Mouse (Mus musculus) lung, adult 2 months (tissue): Measurements from ENCODE around the gene Asb6. TPM values are rescaled to one million over a fixed set of nuclear protein-coding genes. Genes with fewer than 3 reads are reported as not detected.
A peak's percentile ranks its signal among the peaks of the same experiment; 100 is the strongest.

ENCODE experiments used
- DNase-seq: peaks from one replicate; pipeline ENCODE4 v3.0.0; 2022
- H3K4me1 ChIP-seq: fragments of 200-500 bp; 2 replicates; pipeline ENCODE4 v1.6.1; 2011; ENCODE audit warnings: low read length; ENCODE audit not compliant: control insufficient read depth, insufficient read depth
- H3K4me3 ChIP-seq: fragments of 200-500 bp; replicated peaks from 2 replicates; pipeline ENCODE3; 2011; ENCODE audit warnings: low read depth, mild to moderate bottlenecking, control low read depth, low read length; ENCODE audit errors: extremely low read depth
- CTCF ChIP-seq: fragments of 200-500 bp; IDR thresholded peaks from 2 replicates; pipeline ENCODE4 v1.5.1; 2011; ENCODE audit warnings: mild to moderate bottlenecking, low read length, control low read depth; ENCODE audit not compliant: insufficient read depth
- POLR2A ChIP-seq: fragments of 200-500 bp; IDR thresholded peaks from 2 replicates; pipeline ENCODE4 v1.6.1; 2011; ENCODE audit warnings: low read depth, mild to moderate bottlenecking, control low read depth, low read length, borderline replicate concordance; ENCODE audit errors: extremely low read depth
- WGBS: fragments of 180-500 bp; shearing (Covaris S2); methylation state at CpG from one replicate; pipeline ENCODE4 v1.1.7; 2018; 5-methylcytosine and 5-hydroxymethylcytosine counted together
- polyA plus RNA-seq: library from polyadenylated mRNA; depleted of rRNA; stranded (reverse); fragments of >200 nt; gene quantifications from 2 replicates; pipeline ENCODE4 v1.2.3, GENCODE M21; 2012; rRNA removed

Gene Asb6
- polyA plus RNA-seq, 1 experiment, result 42.0 TPM

GRCm38 (mm10) chr2:30784078-30784994 is 45.8 kb downstream of the Asb6 start:
- H3K4me1 ChIP-seq, result peaks cover 6% of the 10 kb centered on the region
- H3K4me3 ChIP-seq, result peak overlapping the region; percentile 34
- TF ChIP-seq CTCF, result 0 out of 2 replicates have a peak, but pooled peaks have one; percentile 15
- peak; percentile 54; the same call in 1 of the 2 replicates for TF ChIP-seq POLR2A
- 10% methylated on average over 40 of the region's 40 CpGs for WGBS
- DNase-seq, result peak; percentile 52

GRCm38 (mm10) chr2:30783346-30783745 is 46.8 kb downstream of the Asb6 start:
- Histone ChIP-seq H3K4me3 (no peak overlapping the region), H3K4me1 (peaks cover 6% of the 10 kb centered on the region)
- WGBS, result under 1% methylated on average over 13 of the region's 13 CpGs
- peak; percentile 66 for DNase-seq
- TF ChIP-seq CTCF (no peak), POLR2A (no peak)

GRCm38 (mm10) chr2:30782312-30783290 is 47.5 kb downstream of the Asb6 start:
- Histone ChIP-seq H3K4me3 (no peak overlapping the region), H3K4me1 (peaks cover 6% of the 10 kb centered on the region)
- TF ChIP-seq CTCF (no peak), POLR2A (no peak)
- no peak for DNase-seq
- whole genome bisulfite sequencing, result 65% methylated on average over 8 of the region's 8 CpGs

GRCm38 (mm10) chr2:30779241-30779640 is 50.9 kb downstream of the Asb6 start:
- 38% methylated on average over 5 of the region's 5 CpGs for WGBS
- TF ChIP-seq POLR2A (no peak), CTCF (no peak)
- DNase-seq, result no peak

GRCm38 (mm10) chr2:30778235-30778634 is 51.9 kb downstream of the Asb6 start:
- no peak for DNase-seq
- WGBS, result 81% methylated on average over 4 of the region's 4 CpGs
- Histone ChIP-seq H3K4me3 (no peak overlapping the region), H3K4me1 (peaks cover 4% of the 10 kb centered on the region)
- TF ChIP-seq CTCF (no peak), POLR2A (no peak)

More at GRCm38 (mm10) chr2:30779241-30779640, 50.9 kb downstream of the Asb6 start:
- no peak overlapping the region for H3K4me3 ChIP-seq
- H3K4me1 ChIP-seq, result peaks cover 6% of the 10 kb centered on the region

- Histone ChIP-seq H3K4me3 (no peak overlapping the region), H3K4me1 (peaks cover 9% of the 10 kb centered on the region)
- DNase-seq, result no peak
- WGBS, result 81% methylated on average over 3 of the region's 3 CpGs
- no peak for TF ChIP-seq POLR2A
- no peak for TF ChIP-seq CTCF
These were observed 52.9 kb downstream of the Asb6 start for GRCm38 (mm10) chr2:30777266-30777665.

GRCm38 (mm10) chr2:30775955-30776354 is 54.2 kb downstream of the Asb6 start:
- TF ChIP-seq CTCF (no peak), POLR2A (no peak)
- WGBS, result 59% methylated on average over 3 of the region's 3 CpGs
- Histone ChIP-seq H3K4me1 (peaks cover 15% of the 10 kb centered on the region), H3K4me3 (no peak overlapping the region)
- DNase-seq, result no peak

GRCm38 (mm10) chr2:30773313-30774005 is 56.7 kb downstream of the Asb6 start:
- no peak for DNase-seq
- no peak overlapping the region for H3K4me3 ChIP-seq
- peaks cover 15% of the 10 kb centered on the region for H3K4me1 ChIP-seq
- 63% methylated on average over 8 of the region's 8 CpGs for WGBS
- TF ChIP-seq POLR2A (no peak), CTCF (no peak)

Other genes starting within 250 kb of the Asb6 start
- 0.69 and 1.6 TPM in 2 replicates for gene Cstad, start 235.3 kb downstream of the Asb6 start, polyA plus RNA-seq
- gene 1700001O22Rik, start 26.7 kb downstream of the Asb6 start, polyA plus RNA-seq, result 1.8 and 2.2 TPM in 2 replicates
- gene Ntmt1, start 22.5 kb downstream of the Asb6 start, polyA plus RNA-seq, result 20.2 and 23.4 TPM in 2 replicates
- gene Prrx2, start 4.6 kb upstream of the Asb6 start, polyA plus RNA-seq, result 6.2 and 6.6 TPM in 2 replicates
- gene Ptges, start 99.5 kb upstream of the Asb6 start, polyA plus RNA-seq, result 39.2 and 42.3 TPM in 2 replicates
- 23.6 and 30.2 TPM in 2 replicates for gene Tor1b, start 122.6 kb upstream of the Asb6 start, polyA plus RNA-seq
- gene Tor1a, start 137.6 kb upstream of the Asb6 start, polyA plus RNA-seq, result 33.3 and 37.4 TPM in 2 replicates
- gene BC005624, start 151.9 kb upstream of the Asb6 start, polyA plus RNA-seq, result 19.7 and 33.2 TPM in 2 replicates
- 14.6 and 18.5 TPM in 2 replicates for gene Usp20, start 151.9 kb upstream of the Asb6 start, polyA plus RNA-seq